Mouse (Mus musculus): ENCODE results near the gene Dscaml1. TPM values are rescaled to one million over a fixed set of nuclear protein-coding genes. Genes with fewer than 3 reads are reported as not detected.

The Dscaml1 gene
- polyA plus RNA-seq, 1 experiment = not detected

GRCm38 (mm10) chr9:45638184-45638917 is 211.9 kb downstream of the Dscaml1 start:
- no peak for TF ChIP-seq GATA1 (IDR thresholded peaks at IDR 0.05; ENCODE audit: low read length)

DNA sequence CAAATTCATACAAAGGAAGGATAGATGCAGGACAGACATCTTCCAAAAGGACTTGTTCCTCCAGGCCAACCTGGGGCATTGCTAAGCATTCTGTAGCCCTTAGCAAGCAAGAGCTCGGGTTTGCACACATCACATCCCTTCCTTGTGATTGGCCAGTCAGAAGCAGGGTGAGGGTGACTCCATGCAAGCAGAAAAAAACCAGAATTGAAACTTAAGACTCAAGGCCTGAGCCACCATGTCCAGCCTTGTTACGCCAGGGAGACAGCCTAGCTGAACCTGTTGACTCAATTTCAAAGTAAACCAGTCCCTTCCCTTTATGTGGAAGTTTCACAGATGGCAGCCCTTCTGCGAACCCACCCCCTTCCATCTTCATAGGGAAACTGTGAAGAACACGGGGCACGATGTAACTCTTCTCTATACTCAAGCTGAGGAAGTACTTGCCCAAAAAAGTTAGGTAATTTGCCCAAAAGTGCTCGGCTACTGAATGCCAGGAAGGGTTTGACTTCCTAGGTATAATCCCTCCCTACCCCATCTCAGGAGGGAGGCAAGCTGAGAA is 218.5 kb downstream of the Dscaml1 start:
- TF ChIP-seq GATA1 (IDR thresholded peaks at IDR 0.05; ENCODE audit: low read length) = no peak

- TF ChIP-seq GATA1 (IDR thresholded peaks at IDR 0.05; ENCODE audit: low read length) = no peak
Measured at GRCm38 (mm10) chr9:45645526-45645925, 219.1 kb downstream of the Dscaml1 start.

GRCm38 (mm10) chr9:45651078-45651809 is 224.8 kb downstream of the Dscaml1 start:
- TF ChIP-seq GATA1 (IDR thresholded peaks at IDR 0.05; ENCODE audit: low read length) = no peak

DNA sequence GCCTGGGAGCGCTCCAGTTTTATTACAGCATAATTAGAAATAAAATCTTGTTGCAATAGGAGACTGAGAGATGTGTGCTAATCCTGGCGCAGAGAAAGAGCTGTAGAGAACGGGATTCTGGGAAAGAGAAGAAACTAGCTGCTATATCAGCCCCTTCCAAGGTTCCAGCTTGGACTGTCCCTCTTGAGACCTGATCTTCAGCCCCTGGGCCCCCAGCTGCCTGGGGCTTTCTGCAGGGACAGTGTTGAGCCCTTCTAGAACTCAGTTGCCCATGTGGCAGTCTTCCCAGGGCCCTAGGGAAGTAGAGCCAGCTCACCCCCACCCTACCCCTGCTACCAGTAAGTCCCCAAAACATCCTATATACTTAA is 225.4 kb downstream of the Dscaml1 start:
- TF ChIP-seq GATA1 (IDR thresholded peaks at IDR 0.05; ENCODE audit: low read length) = no peak

- TF ChIP-seq GATA1 (IDR thresholded peaks at IDR 0.05; ENCODE audit: low read length) = no peak
Measured at GRCm38 (mm10) chr9:45657172-45658062, 231.0 kb downstream of the Dscaml1 start.

DNA sequence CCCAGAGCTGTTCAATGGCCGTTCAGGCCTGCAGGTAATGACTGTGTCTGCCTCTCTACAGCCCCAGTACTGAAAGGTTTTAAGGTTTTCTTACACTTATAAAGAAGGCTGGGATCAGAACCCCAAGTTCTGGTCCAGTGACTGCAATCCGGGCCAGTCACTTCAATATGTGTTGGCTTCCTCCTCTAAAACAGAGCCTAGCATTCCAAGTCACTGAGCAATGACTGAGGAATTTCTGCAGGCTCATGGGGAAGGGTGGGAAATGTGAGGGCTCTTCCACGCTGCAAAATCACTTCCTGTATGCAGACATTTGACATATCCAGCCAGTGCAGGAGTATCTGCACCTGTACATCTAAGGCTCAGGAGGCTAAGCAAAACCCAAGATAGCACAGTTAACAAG is 233.8 kb downstream of the Dscaml1 start:
- TF ChIP-seq GATA1 (IDR thresholded peaks at IDR 0.05; ENCODE audit: low read length) = no peak

GRCm38 (mm10) chr9:45662471-45662870 is 236.0 kb downstream of the Dscaml1 start:
- TF ChIP-seq GATA1 (IDR thresholded peaks at IDR 0.05; ENCODE audit: low read length) = no peak

DNA sequence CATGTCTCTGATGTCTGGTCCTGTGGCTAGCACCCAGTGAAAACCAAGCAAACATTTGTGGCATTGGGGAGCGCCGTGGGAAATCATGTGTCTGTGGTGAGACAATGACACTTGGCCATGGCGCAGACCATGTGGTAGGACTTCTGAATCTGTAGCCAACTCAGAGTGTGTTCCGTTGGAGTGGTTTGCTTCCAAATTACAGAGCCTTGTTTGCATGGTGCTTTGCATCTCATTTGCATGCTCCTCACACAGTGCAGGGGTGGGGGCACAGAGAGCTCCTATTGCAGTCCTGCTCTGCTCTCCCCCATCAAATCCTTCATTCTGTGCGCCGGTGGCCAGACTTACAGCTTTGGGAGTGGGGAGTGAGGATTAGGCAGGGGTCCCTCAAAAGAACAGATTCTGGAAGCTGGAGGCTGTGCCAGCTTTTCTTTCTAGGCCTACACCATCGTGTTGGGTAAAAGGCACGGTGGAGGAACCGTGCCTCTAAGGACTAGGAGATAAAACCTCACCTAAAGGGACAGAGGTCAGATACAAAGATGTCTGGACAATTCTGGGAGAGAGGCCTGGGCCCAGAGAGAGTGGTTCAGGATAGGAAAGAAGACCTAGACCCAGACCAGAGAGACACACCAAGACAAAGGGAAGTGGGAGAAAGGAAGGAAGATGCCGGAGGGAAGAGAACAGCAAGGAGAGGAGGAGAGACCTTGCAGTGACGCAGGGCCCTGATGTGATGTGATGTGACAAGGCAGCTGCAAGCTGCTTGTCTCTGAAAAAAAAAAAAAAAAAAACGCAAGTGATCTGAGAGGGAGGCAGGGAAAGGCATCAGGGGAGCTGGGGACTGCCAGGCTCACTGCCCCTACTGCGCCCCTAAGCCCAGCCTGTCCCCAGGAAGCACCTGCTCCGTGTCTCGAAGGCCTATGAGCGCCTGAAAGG is 237.2 kb downstream of the Dscaml1 start:
- no peak for TF ChIP-seq GATA1 (IDR thresholded peaks at IDR 0.05; ENCODE audit: low read length)

GRCm38 (mm10) chr9:45664326-45664725 is 237.9 kb downstream of the Dscaml1 start:
- no peak for TF ChIP-seq GATA1 (IDR thresholded peaks at IDR 0.05; ENCODE audit: low read length)

GRCm38 (mm10) chr9:45664871-45665394 is 238.5 kb downstream of the Dscaml1 start:
- TF ChIP-seq GATA1 (IDR thresholded peaks at IDR 0.05; ENCODE audit: low read length) = no peak

- no peak for TF ChIP-seq GATA1 (IDR thresholded peaks at IDR 0.05; ENCODE audit: low read length)
Measured at GRCm38 (mm10) chr9:45675931-45676330, 249.5 kb downstream of the Dscaml1 start.

GRCm38 (mm10) chr9:45676578-45676977 is 250.2 kb downstream of the Dscaml1 start:
- no peak for TF ChIP-seq GATA1 (IDR thresholded peaks at IDR 0.05; ENCODE audit: low read length)

- TF ChIP-seq GATA1 (IDR thresholded peaks at IDR 0.05; ENCODE audit: low read length) = no peak
Measured at GRCm38 (mm10) chr9:45677236-45677781, 250.9 kb downstream of the Dscaml1 start.
